Mouse (Mus musculus): ENCODE measurements around the gene Ptpn13. TPM values are rescaled to one million over a fixed set of nuclear protein-coding genes. Genes with fewer than 3 reads are reported as not detected.

Gene Ptpn13
- polyA plus RNA-seq, 1 experiment from 2014 or later: 16.4 TPM

- H3K4me2 ChIP-seq (ENCODE audit: low read depth): no peak overlapping the region
- WGBS: 91% methylated on average over 9 of the region's 9 CpGs
- H3K4me3 ChIP-seq (ENCODE audit: low read depth, low read length): no peak overlapping the region
- H3K9me3 ChIP-seq (ENCODE audit: control insufficient read depth, low read length): no peaks in the 10 kb centered on the region
- no peak for DNase-seq (ENCODE audit: low spot score)
- no peak overlapping the region for H3K9ac ChIP-seq (ENCODE audit: low read length)
- H3K27ac ChIP-seq (ENCODE audit: low read depth, low read length): no peak overlapping the region
- H3K4me1 ChIP-seq (ENCODE audit: control insufficient read depth, insufficient read depth, low read length): no peaks in the 10 kb centered on the region
- ATAC-seq (ENCODE audit: insufficient read depth, low FRiP score, low TSS enrichment): no peak
- no peaks in the 10 kb centered on the region for H3K27me3 ChIP-seq (ENCODE audit: control insufficient read depth, insufficient read depth, low read length)
- H3K36me3 ChIP-seq (ENCODE audit: control insufficient read depth, insufficient read depth, low read length): no peaks in the 10 kb centered on the region
Measured at GRCm38 (mm10) chr5:103530214-103530613, 105.2 kb downstream of the Ptpn13 start.

GRCm38 (mm10) chr5:103532841-103533390 lies 107.9 kb downstream of the Ptpn13 start:
- no peak for DNase-seq (ENCODE audit: low spot score)
- Histone ChIP-seq H3K27me3 (ENCODE audit: control insufficient read depth, insufficient read depth, low read length) (no peaks in the 10 kb centered on the region), H3K9ac (ENCODE audit: low read length) (no peak overlapping the region), H3K27ac (ENCODE audit: low read depth, low read length) (no peak overlapping the region), H3K4me3 (ENCODE audit: low read depth, low read length) (no peak overlapping the region), H3K4me2 (ENCODE audit: low read depth) (no peak overlapping the region), H3K4me1 (ENCODE audit: control insufficient read depth, insufficient read depth, low read length) (no peaks in the 10 kb centered on the region), H3K36me3 (ENCODE audit: control insufficient read depth, insufficient read depth, low read length) (no peaks in the 10 kb centered on the region), H3K9me3 (ENCODE audit: control insufficient read depth, low read length) (no peaks in the 10 kb centered on the region)
- ATAC-seq (ENCODE audit: insufficient read depth, low FRiP score, low TSS enrichment): no peak
- 76% methylated on average over 11 of the region's 11 CpGs for WGBS

GRCm38 (mm10) chr5:103534454-103534853 lies 109.5 kb downstream of the Ptpn13 start:
- no peak for ATAC-seq (ENCODE audit: insufficient read depth, low FRiP score, low TSS enrichment)
- Histone ChIP-seq H3K36me3 (ENCODE audit: control insufficient read depth, insufficient read depth, low read length) (no peaks in the 10 kb centered on the region), H3K9ac (ENCODE audit: low read length) (no peak overlapping the region), H3K27ac (ENCODE audit: low read depth, low read length) (no peak overlapping the region), H3K4me1 (ENCODE audit: control insufficient read depth, insufficient read depth, low read length) (no peaks in the 10 kb centered on the region), H3K4me3 (ENCODE audit: low read depth, low read length) (no peak overlapping the region), H3K9me3 (ENCODE audit: control insufficient read depth, low read length) (no peaks in the 10 kb centered on the region), H3K4me2 (ENCODE audit: low read depth) (no peak overlapping the region), H3K27me3 (ENCODE audit: control insufficient read depth, insufficient read depth, low read length) (no peaks in the 10 kb centered on the region)
- DNase-seq (ENCODE audit: low spot score): no peak
- 88% methylated on average over 3 of the region's 3 CpGs for WGBS

GRCm38 (mm10) chr5:103537429-103537828 lies 112.4 kb downstream of the Ptpn13 start:
- H3K36me3 ChIP-seq (ENCODE audit: control insufficient read depth, insufficient read depth, low read length): no peaks in the 10 kb centered on the region
- no peaks in the 10 kb centered on the region for H3K4me1 ChIP-seq (ENCODE audit: control insufficient read depth, insufficient read depth, low read length)
- ATAC-seq (ENCODE audit: insufficient read depth, low FRiP score, low TSS enrichment): no peak
- H3K27ac ChIP-seq (ENCODE audit: low read depth, low read length): no peak overlapping the region
- WGBS: 65% methylated on average over 4 of the region's 4 CpGs
- no peak overlapping the region for H3K4me2 ChIP-seq (ENCODE audit: low read depth)
- no peaks in the 10 kb centered on the region for H3K9me3 ChIP-seq (ENCODE audit: control insufficient read depth, low read length)
- no peaks in the 10 kb centered on the region for H3K27me3 ChIP-seq (ENCODE audit: control insufficient read depth, insufficient read depth, low read length)
- H3K4me3 ChIP-seq (ENCODE audit: low read depth, low read length): no peak overlapping the region
- no peak overlapping the region for H3K9ac ChIP-seq (ENCODE audit: low read length)
- DNase-seq (ENCODE audit: low spot score): no peak

- H3K4me2 ChIP-seq (ENCODE audit: low read depth): no peak overlapping the region
- WGBS: 92% methylated on average over 6 of the region's 6 CpGs
- no peak for ATAC-seq (ENCODE audit: insufficient read depth, low FRiP score, low TSS enrichment)
- no peaks in the 10 kb centered on the region for H3K36me3 ChIP-seq (ENCODE audit: control insufficient read depth, insufficient read depth, low read length)
- DNase-seq (ENCODE audit: low spot score): no peak
- H3K27ac ChIP-seq (ENCODE audit: low read depth, low read length): no peak overlapping the region
- no peak overlapping the region for H3K4me3 ChIP-seq (ENCODE audit: low read depth, low read length)
- H3K4me1 ChIP-seq (ENCODE audit: control insufficient read depth, insufficient read depth, low read length): no peaks in the 10 kb centered on the region
- H3K9ac ChIP-seq (ENCODE audit: low read length): no peak overlapping the region
- H3K27me3 ChIP-seq (ENCODE audit: control insufficient read depth, insufficient read depth, low read length): no peaks in the 10 kb centered on the region
- H3K9me3 ChIP-seq (ENCODE audit: control insufficient read depth, low read length): no peaks in the 10 kb centered on the region
Measured at GRCm38 (mm10) chr5:103540612-103541011, 115.6 kb downstream of the Ptpn13 start.

- H3K4me1 ChIP-seq (ENCODE audit: control insufficient read depth, insufficient read depth, low read length): no peaks in the 10 kb centered on the region
- H3K4me3 ChIP-seq (ENCODE audit: low read depth, low read length): no peak overlapping the region
- no peak overlapping the region for H3K27ac ChIP-seq (ENCODE audit: low read depth, low read length)
- no peak overlapping the region for H3K4me2 ChIP-seq (ENCODE audit: low read depth)
- H3K27me3 ChIP-seq (ENCODE audit: control insufficient read depth, insufficient read depth, low read length): no peaks in the 10 kb centered on the region
- H3K9ac ChIP-seq (ENCODE audit: low read length): no peak overlapping the region
- H3K9me3 ChIP-seq (ENCODE audit: control insufficient read depth, low read length): no peaks in the 10 kb centered on the region
- WGBS: 83% methylated on average over 10 of the region's 10 CpGs
- DNase-seq (ENCODE audit: low spot score) (no peak), ATAC-seq (ENCODE audit: insufficient read depth, low FRiP score, low TSS enrichment) (no peak)
- no peaks in the 10 kb centered on the region for H3K36me3 ChIP-seq (ENCODE audit: control insufficient read depth, insufficient read depth, low read length)
Measured at GRCm38 (mm10) chr5:103541136-103541535, 116.1 kb downstream of the Ptpn13 start.

- Histone ChIP-seq H3K27ac (ENCODE audit: low read depth, low read length) (no peak overlapping the region), H3K36me3 (ENCODE audit: control insufficient read depth, insufficient read depth, low read length) (no peaks in the 10 kb centered on the region), H3K4me3 (ENCODE audit: low read depth, low read length) (no peak overlapping the region), H3K9ac (ENCODE audit: low read length) (no peak overlapping the region), H3K4me1 (ENCODE audit: control insufficient read depth, insufficient read depth, low read length) (no peaks in the 10 kb centered on the region), H3K27me3 (ENCODE audit: control insufficient read depth, insufficient read depth, low read length) (no peaks in the 10 kb centered on the region), H3K4me2 (ENCODE audit: low read depth) (no peak overlapping the region), H3K9me3 (ENCODE audit: control insufficient read depth, low read length) (no peaks in the 10 kb centered on the region)
- ATAC-seq (ENCODE audit: insufficient read depth, low FRiP score, low TSS enrichment): no peak
- no peak for DNase-seq (ENCODE audit: low spot score)
- 95% methylated on average over 11 of the region's 11 CpGs for WGBS
Measured at GRCm38 (mm10) chr5:103541542-103541941, 116.5 kb downstream of the Ptpn13 start.

- no peak overlapping the region for H3K4me3 ChIP-seq (ENCODE audit: low read depth, low read length)
- H3K4me1 ChIP-seq (ENCODE audit: control insufficient read depth, insufficient read depth, low read length): no peaks in the 10 kb centered on the region
- H3K36me3 ChIP-seq (ENCODE audit: control insufficient read depth, insufficient read depth, low read length): no peaks in the 10 kb centered on the region
- no peaks in the 10 kb centered on the region for H3K9me3 ChIP-seq (ENCODE audit: control insufficient read depth, low read length)
- DNase-seq (ENCODE audit: low spot score): no peak
- WGBS: 90% methylated on average over 20 of the region's 20 CpGs
- ATAC-seq (ENCODE audit: insufficient read depth, low FRiP score, low TSS enrichment): no peak
- H3K27ac ChIP-seq (ENCODE audit: low read depth, low read length): no peak overlapping the region
- no peaks in the 10 kb centered on the region for H3K27me3 ChIP-seq (ENCODE audit: control insufficient read depth, insufficient read depth, low read length)
- no peak overlapping the region for H3K9ac ChIP-seq (ENCODE audit: low read length)
- H3K4me2 ChIP-seq (ENCODE audit: low read depth): no peak overlapping the region
Measured at GRCm38 (mm10) chr5:103545381-103546000, 120.5 kb downstream of the Ptpn13 start.

- Histone ChIP-seq H3K9me3 (ENCODE audit: control insufficient read depth, low read length) (no peaks in the 10 kb centered on the region), H3K4me2 (ENCODE audit: low read depth) (no peak overlapping the region), H3K36me3 (ENCODE audit: control insufficient read depth, insufficient read depth, low read length) (no peaks in the 10 kb centered on the region), H3K4me3 (ENCODE audit: low read depth, low read length) (no peak overlapping the region), H3K4me1 (ENCODE audit: control insufficient read depth, insufficient read depth, low read length) (no peaks in the 10 kb centered on the region), H3K9ac (ENCODE audit: low read length) (no peak overlapping the region), H3K27me3 (ENCODE audit: control insufficient read depth, insufficient read depth, low read length) (no peaks in the 10 kb centered on the region), H3K27ac (ENCODE audit: low read depth, low read length) (no peak overlapping the region)
- DNase-seq (ENCODE audit: low spot score) (no peak), ATAC-seq (ENCODE audit: insufficient read depth, low FRiP score, low TSS enrichment) (no peak)
- WGBS: 97% methylated on average over 16 of the region's 16 CpGs
Measured at GRCm38 (mm10) chr5:103554769-103555168, 129.8 kb downstream of the Ptpn13 start.
